Comparison of ENCODE assay signal across 8 mouse cellular contexts in genomic region chr15:25844013-25844570, GRCm38 (mm10). TPM values are rescaled to one million over a fixed set of nuclear protein-coding genes. Genes with fewer than 3 reads are reported as not detected.
DNase-seq lines count a peak whose midpoint lies in the region; ATAC-seq and TF ChIP-seq lines count a peak whose summit lies in the region.

No protein-coding gene starts in this region.

- no peaks in the 10 kb centered on the region for H3K9me3 ChIP-seq in hindbrain, embryonic 14.5 days (ENCODE audit: control insufficient read depth, low read length)
- H3K9me3 ChIP-seq in liver, postnatal 0 days (ENCODE audit: low read length), result no peaks in the 10 kb centered on the region

- no peak overlapping the region for H3K27ac ChIP-seq in hindbrain, embryonic 14.5 days
- no peak overlapping the region for H3K27ac ChIP-seq in liver, postnatal 0 days (ENCODE audit: low read depth)

- no peaks in the 10 kb centered on the region for H3K27me3 ChIP-seq in hindbrain, embryonic 14.5 days (ENCODE audit: control insufficient read depth, insufficient read depth, low read length)
- 0 out of 2 replicates have a peak, but pooled peaks cover 12% of the 10 kb centered on the region for H3K27me3 ChIP-seq in liver, postnatal 0 days (ENCODE audit: insufficient read depth, low read length)

- TF ChIP-seq EP300 in liver, postnatal 0 days (IDR thresholded peaks at IDR 0.05; ENCODE audit: low read depth), result no peak

- TF ChIP-seq CTCF in liver, postnatal 0 days (IDR thresholded peaks at IDR 0.05; ENCODE audit: low read depth), result no peak

- no peaks in the 10 kb centered on the region for H3K36me3 ChIP-seq in hindbrain, embryonic 14.5 days (replicated peaks; ENCODE audit: control insufficient read depth, insufficient read depth)
- no peaks in the 10 kb centered on the region for H3K36me3 ChIP-seq in liver, postnatal 0 days (replicated peaks; ENCODE audit: insufficient read depth, low read length)

- no peak for ATAC-seq in cerebellum, adult (ENCODE audit: insufficient number of reproducible peaks, low FRiP score, low TSS enrichment)
- no peak for ATAC-seq in hindbrain, embryonic 14.5 days (ENCODE audit: low FRiP score)
- ATAC-seq in liver, postnatal 0 days, result no peak

- 17% methylated on average over 11 of the region's 11 CpGs for WGBS in hindbrain, embryonic 14.5 days
- 40% methylated on average over 11 of the region's 11 CpGs for WGBS in liver, postnatal 0 days (ENCODE audit: insufficient replicate concordance)

- peak overlapping the region; percentile 88 for H3K4me2 ChIP-seq in hindbrain, embryonic 14.5 days (replicated peaks)
- H3K4me2 ChIP-seq in liver, postnatal 0 days (ENCODE audit: low read depth, low read length), result peak overlapping the region; percentile 81

- H3K4me3 ChIP-seq in hindbrain, embryonic 14.5 days (replicated peaks; ENCODE audit: low read length), result peak overlapping the region; percentile 88
- H3K4me3 ChIP-seq in liver, postnatal 0 days (ENCODE audit: low read depth, low read length), result peak overlapping the region; percentile 63

- peaks cover 5% of the 10 kb centered on the region; the same call in 1 of the 2 replicates for H3K4me1 ChIP-seq in hindbrain, embryonic 14.5 days (replicated peaks; ENCODE audit: control insufficient read depth, insufficient read depth, low read length)
- H3K4me1 ChIP-seq in liver, postnatal 0 days (ENCODE audit: insufficient read depth), result peaks cover 6% of the 10 kb centered on the region; the same call in 1 of the 2 replicates

- H3K9ac ChIP-seq in hindbrain, embryonic 14.5 days, result peak overlapping the region; percentile 92; the same call in 1 of the 2 replicates
- no peak overlapping the region for H3K9ac ChIP-seq in liver, postnatal 0 days (replicated peaks)

- DNase-seq in cerebellum, adult 9-10 months, result peak; percentile 12
- peak; percentile 28 for DNase-seq in CD4-positive helper T cell, adult 2 months (ENCODE audit: low read depth, low spot score)
- DNase-seq in hindbrain, embryonic 14.5 days (ENCODE audit: low spot score), result no peak
- DNase-seq in liver, postnatal 0 days, result no peak
- no peak for DNase-seq in left cerebral cortex, adult 11 months (ENCODE audit: low spot score)
- DNase-seq in right cerebral cortex, postnatal 36 days (ENCODE audit: low spot score in 2 of 2), result no peak
- DNase-seq in ovary, adult 18-20 months (ENCODE audit: low spot score), result no peak

RNA-seq across cellular contexts. Expression of gene Retreg1, which starts 1.1 kb away (rescaled TPM):
- polyA plus RNA-seq in hindbrain, embryonic 14.5 days (2014; fragmentation: Nextera tagmentation; extraction: Ambion mirVana), result 15.3 and 19.7 TPM in 2 replicates
- polyA plus RNA-seq in liver, postnatal 0 days (2015; fragmentation: Nextera tagmentation; extraction: Ambion mirVana), result 17.0 and 18.6 TPM in 2 replicates

Comparison
In these comparisons a context has a peak if more than half of its experiments do, and no peak if none do; other contexts are left out.
1. DNase-seq: peak in cerebellum, adult 9-10 months (single experiment) and CD4-positive helper T cell, adult 2 months (single experiment); none in hindbrain, embryonic 14.5 days (single experiment), liver, postnatal 0 days (single experiment), left cerebral cortex, adult 11 months (single experiment), right cerebral cortex, postnatal 36 days (0 of 2) and ovary, adult 18-20 months (single experiment).